Mouse (Mus musculus) CH12F3 (cell line): Measurements from ENCODE around the gene Kdelr2.

Experiments
- in situ Hi-C: fragments of 300-500 bp; cut with MboI; formaldehyde crosslinking; loops from 2 replicates; pipeline ENCODE4 v1.14.3; 2020; ENCODE audit warnings: low sequenced_read_pairs

Kdelr2 gene

GRCm38 (mm10) chr5:143470421-143471164 is 67.0 kb downstream of the Kdelr2 start:
- in situ Hi-C loops: no loop called here

- in situ Hi-C loops: no loop called here
Observed at GRCm38 (mm10) chr5:143471165-143471546, 67.5 kb downstream of the Kdelr2 start.
